Mouse (Mus musculus) ES-CJ7 (cell line): ENCODE data around the gene Nkx1-2.

Experiments used
- DNase-seq: peaks from one replicate; pipeline ENCODE4 v3.0.0; 2011; ENCODE audit warnings: low read depth, low spot score

Gene Nkx1-2

GRCm38 (mm10) chr7:132599071-132599975, at the start of gene Nkx1-2:
Gene Nkx1-2 (minus strand): TSS chr7:132599637.
- peak; percentile 63 for DNase-seq

- DNase-seq: no peak
Observed at GRCm38 (mm10) chr7:132646514-132646913, 47.1 kb upstream of the Nkx1-2 start.

GRCm38 (mm10) chr7:132644605-132645279, 45.3 kb upstream of the Nkx1-2 start:
- no peak for DNase-seq

GRCm38 (mm10) chr7:132641606-132642005, 42.2 kb upstream of the Nkx1-2 start:
- DNase-seq: peak; percentile 23

GRCm38 (mm10) chr7:132640946-132641345, 41.5 kb upstream of the Nkx1-2 start:
- DNase-seq: no peak

- peak; percentile 72 for DNase-seq
Observed at GRCm38 (mm10) chr7:132638446-132639087, 39.1 kb upstream of the Nkx1-2 start.

GRCm38 (mm10) chr7:132637292-132637691, 37.9 kb upstream of the Nkx1-2 start:
- no peak for DNase-seq

GRCm38 (mm10) chr7:132631313-132631712, 31.9 kb upstream of the Nkx1-2 start:
- no peak for DNase-seq

- DNase-seq: no peak
Observed at GRCm38 (mm10) chr7:132627448-132627847, 28.0 kb upstream of the Nkx1-2 start.

GRCm38 (mm10) chr7:132626174-132626573, 26.7 kb upstream of the Nkx1-2 start:
- DNase-seq: no peak

GRCm38 (mm10) chr7:132624161-132624560, 24.7 kb upstream of the Nkx1-2 start:
- no peak for DNase-seq

- no peak for DNase-seq
Observed at GRCm38 (mm10) chr7:132619975-132620918, 20.8 kb upstream of the Nkx1-2 start.

GRCm38 (mm10) chr7:132619549-132619948, 20.1 kb upstream of the Nkx1-2 start:
- DNase-seq: no peak

- no peak for DNase-seq
Observed at GRCm38 (mm10) chr7:132617021-132617564, 17.7 kb upstream of the Nkx1-2 start.

GRCm38 (mm10) chr7:132616391-132616790, 17.0 kb upstream of the Nkx1-2 start:
- peak; percentile 68 for DNase-seq

GRCm38 (mm10) chr7:132615346-132615745, 15.9 kb upstream of the Nkx1-2 start:
- no peak for DNase-seq

- DNase-seq: no peak
Observed at GRCm38 (mm10) chr7:132611530-132611929, 12.1 kb upstream of the Nkx1-2 start.

GRCm38 (mm10) chr7:132610468-132611318, 11.3 kb upstream of the Nkx1-2 start, which contains the start of gene Lhpp:
Gene Lhpp (plus strand): TSS chr7:132610638.
- peak; percentile 82 for DNase-seq

- DNase-seq: no peak
Observed at GRCm38 (mm10) chr7:132608316-132609020, 9.0 kb upstream of the Nkx1-2 start.
